Mouse (Mus musculus) Patski (cell line): ENCODE data around the gene Robo3. TPM values are rescaled to one million over a fixed set of nuclear protein-coding genes. Genes with fewer than 3 reads are reported as not detected.

Experiments used
- ATAC-seq: fragments of 100-300 bp; one replicate; pipeline ENCODE4 v1.8.0; 2021
- CTCF ChIA-PET: fragments of 350-600 bp; sonication (Branson Sonifier 250); formaldehyde crosslinking; loops from one replicate; lab custom pipeline; 2022; ENCODE audit warnings: inconsistent platforms; lab: Charles Lee
- POLR2A ChIA-PET: fragments of 350-600 bp; sonication (Branson Sonifier 250); formaldehyde crosslinking; loops from one replicate; lab custom pipeline; 2022; ENCODE audit warnings: antibody characterized with exemption, inconsistent platforms; lab: Charles Lee
- DNase-seq: peaks from one replicate; pipeline ENCODE4 v3.0.0-alpha.2; 2011; ENCODE audit warnings: low read depth, low spot score
- H3K27me3 ChIP-seq: fragments of 371-371 bp; one replicate; pipeline ENCODE4 v1.5.1; 2021
- CTCF ChIP-seq: fragments of 100-300 bp; IDR thresholded peaks from one replicate; pipeline ENCODE4 v1.5.1; 2021
- in situ Hi-C: fragments of 300-500 bp; cut with MboI; formaldehyde crosslinking; loops from 3 replicates; pipeline ENCODE4 v1.11.1; 2018; ENCODE audit warnings: low pct_unique_long_range_greater_than_20kb, mixed read lengths
- polyA plus RNA-seq: library from polyadenylated mRNA; unstranded; gene quantifications from one replicate; pipeline ENCODE4 v1.2.3, GENCODE M21; 2021

The Robo3 gene
- polyA plus RNA-seq, 1 experiment from 2014 or later, result 0.28 TPM

- ChIA-PET POLR2A (no interaction called here), CTCF (interaction anchor here (1.5 kb wide), 1 partner anchor 15 kb away, joined by 4 read pairs; no protein-coding TSS in a partner anchor)
- H3K27me3 ChIP-seq, result peaks cover 4% of the 10 kb centered on the region
- ATAC-seq, result no peak
- in situ Hi-C loops, result no loop called here
- TF ChIP-seq CTCF, result no peak
- no peak for DNase-seq
These were observed 61.7 kb downstream of the Robo3 start for GRCm38 (mm10) chr9:37371232-37371801.

DNA sequence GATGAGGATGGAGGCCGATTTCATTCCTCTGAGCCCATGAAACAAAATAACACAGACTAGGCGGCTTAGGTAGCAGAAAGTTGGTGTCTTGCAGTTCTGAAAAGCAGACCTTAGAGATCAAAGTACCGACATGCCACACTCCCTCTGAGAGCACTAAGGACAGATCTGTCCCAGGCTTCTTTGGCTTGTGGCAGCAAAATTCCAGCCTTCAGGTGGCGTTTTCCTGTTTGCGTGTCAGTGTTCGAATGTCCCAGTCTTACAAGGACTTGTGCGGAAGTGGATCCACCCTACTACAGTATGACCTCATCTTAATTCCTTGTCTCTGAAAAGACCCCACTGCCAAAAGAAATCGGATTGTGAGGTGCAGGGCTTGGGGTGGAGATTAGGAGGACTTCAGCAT, 64.2 kb downstream of the Robo3 start:
- ChIA-PET CTCF (interaction anchor here (1.0 kb wide), 1 partner anchor 10 kb away, joined by 4 read pairs; no protein-coding TSS in a partner anchor), POLR2A (interaction anchor here (1.1 kb wide), 1 partner anchor 9 kb away, joined by 3 read pairs; no protein-coding TSS in a partner anchor)
- ATAC-seq (no peak), DNase-seq (no peak)
- peaks cover 8% of the 10 kb centered on the region for H3K27me3 ChIP-seq
- TF ChIP-seq CTCF, result no peak
- in situ Hi-C loops, result no loop called here

GRCm38 (mm10) chr9:37368081-37368830, 64.8 kb downstream of the Robo3 start:
- DNase-seq, result no peak
- no peak for TF ChIP-seq CTCF

DNA sequence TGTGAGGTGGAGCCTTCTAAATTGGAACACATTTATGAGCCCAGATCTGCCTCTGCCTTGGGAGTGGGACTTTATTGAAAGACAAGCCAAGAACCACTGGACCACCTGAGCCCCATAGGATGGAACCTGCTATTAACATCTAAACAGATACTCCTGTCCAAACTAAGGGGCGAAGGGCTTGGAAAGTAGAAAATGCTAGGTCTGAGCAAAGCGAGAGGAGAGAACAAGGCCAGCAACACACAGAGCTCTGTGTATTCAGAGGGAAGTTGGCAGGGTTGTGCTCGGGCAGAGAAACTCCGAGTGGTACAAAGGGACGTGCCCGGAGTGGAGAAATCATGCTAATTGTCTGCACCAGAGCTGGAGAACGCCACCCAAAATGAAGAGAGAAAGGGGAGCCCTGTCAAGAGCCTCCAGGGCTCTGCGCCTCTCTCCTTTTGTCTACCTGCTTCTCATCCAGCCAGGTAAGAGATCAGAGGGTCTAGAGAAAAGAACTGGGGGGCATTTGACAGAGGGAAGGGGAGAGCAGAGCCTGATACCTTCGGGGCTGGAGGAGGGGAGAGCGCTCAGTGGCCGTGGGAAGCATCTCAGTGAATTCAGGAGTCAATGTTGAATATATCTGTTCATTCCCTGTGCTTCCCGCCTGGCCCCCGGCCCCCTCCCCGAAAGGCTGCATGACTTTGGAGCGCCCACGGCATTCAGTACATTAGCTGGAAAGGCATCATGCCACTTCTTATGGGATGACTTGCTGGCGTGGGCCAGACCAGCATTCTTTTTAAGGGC, 65.6 kb downstream of the Robo3 start, which contains the start of gene Hepacam:
Gene Hepacam (plus strand): TSS at position 51 of the 780 bp plus-strand sequence.
- ATAC-seq (no peak), DNase-seq (no peak)
- in situ Hi-C loops, result no loop called here
- no peak for TF ChIP-seq CTCF
- peaks cover 8% of the 10 kb centered on the region for H3K27me3 ChIP-seq
- ChIA-PET POLR2A (no interaction called here), CTCF (no interaction called here)

More at GRCm38 (mm10) chr9:37368081-37368830, 64.8 kb downstream of the Robo3 start:
- H3K27me3 ChIP-seq, result peaks cover 8% of the 10 kb centered on the region
- CTCF ChIA-PET, result no interaction called here
- in situ Hi-C loops, result no loop called here
- no peak for ATAC-seq
- POLR2A ChIA-PET, result no interaction called here

- peaks cover 8% of the 10 kb centered on the region for H3K27me3 ChIP-seq
- POLR2A ChIA-PET, result interaction anchor here (0.6 kb wide), 1 partner anchor 396 kb away, joined by 3 read pairs; no protein-coding TSS in a partner anchor
- TF ChIP-seq CTCF, result no peak
- CTCF ChIA-PET, result interaction anchor here (1.6 kb wide), 1 partner anchor 9 kb away, joined by 5 read pairs; no protein-coding TSS in a partner anchor
- DNase-seq, result no peak
- ATAC-seq, result no peak
- in situ Hi-C loops, result no loop called here
These were observed 67.3 kb downstream of the Robo3 start for GRCm38 (mm10) chr9:37365706-37366105.

Other genes starting within 250 kb of the Robo3 start
- 15.8 TPM for gene Tmem218, start 225.0 kb downstream of the Robo3 start, polyA plus RNA-seq
- 0.26 TPM for gene Slc37a2, start 177.5 kb downstream of the Robo3 start, polyA plus RNA-seq
- 1.3 TPM for gene Ccdc15, start 84.8 kb downstream of the Robo3 start, polyA plus RNA-seq
- gene Hepacam, start 65.9 kb downstream of the Robo3 start, polyA plus RNA-seq, result not detected
- not detected for gene Robo4, start 31.3 kb downstream of the Robo3 start, polyA plus RNA-seq
- gene Msantd2, start 56.1 kb upstream of the Robo3 start, polyA plus RNA-seq, result 33.1 TPM
- 83.1 TPM for gene Esam, start 94.8 kb upstream of the Robo3 start, polyA plus RNA-seq
- 1.8 TPM for gene Vsig2, start 106.0 kb upstream of the Robo3 start, polyA plus RNA-seq
- gene Nrgn, start 119.7 kb upstream of the Robo3 start, polyA plus RNA-seq, result 0.21 TPM
- 26.7 TPM for gene Siae, start 122.5 kb upstream of the Robo3 start, polyA plus RNA-seq
- 11.6 TPM for gene Spa17, start 180.5 kb upstream of the Robo3 start, polyA plus RNA-seq
- gene Tbrg1, start 224.1 kb upstream of the Robo3 start, polyA plus RNA-seq, result 97.7 TPM
- gene Panx3, start 236.0 kb upstream of the Robo3 start, polyA plus RNA-seq, result not detected